Mouse (Mus musculus): Measurements from ENCODE around the gene Casr.

- TF ChIP-seq CTCF (conservative IDR thresholded peaks at IDR 0.05; ENCODE audit: low read length), result no peak
- no peak for TF ChIP-seq NANOG (IDR thresholded peaks at IDR 0.05; ENCODE audit: borderline replicate concordance, low read length)
- TF ChIP-seq POU5F1 (IDR thresholded peaks at IDR 0.05; ENCODE audit: borderline replicate concordance, low read length), result no peak
Measured at GRCm38 (mm10) chr16:36587971-36588370, 26.0 kb upstream of the Casr start.

Data from E14TG2a.4 (cell line).